Mouse (Mus musculus): Measurements from ENCODE around the gene Olfr860. TPM values are rescaled to one million over a fixed set of nuclear protein-coding genes. Genes with fewer than 3 reads are reported as not detected.

Gene Olfr860
- not detected for polyA plus RNA-seq (2014; fragmentation: Illumina TruSeq; extraction: RNeasy Lipid Tissue Mini Kit (QIAGEN cat#74804); ENCODE audit: low read depth, low replicate concordance)

GRCm38 (mm10) chr9:19849647-19850046 is at the start of gene Olfr860:
TSS of gene Olfr860 (minus strand) at chr9:19849747.

DNA sequence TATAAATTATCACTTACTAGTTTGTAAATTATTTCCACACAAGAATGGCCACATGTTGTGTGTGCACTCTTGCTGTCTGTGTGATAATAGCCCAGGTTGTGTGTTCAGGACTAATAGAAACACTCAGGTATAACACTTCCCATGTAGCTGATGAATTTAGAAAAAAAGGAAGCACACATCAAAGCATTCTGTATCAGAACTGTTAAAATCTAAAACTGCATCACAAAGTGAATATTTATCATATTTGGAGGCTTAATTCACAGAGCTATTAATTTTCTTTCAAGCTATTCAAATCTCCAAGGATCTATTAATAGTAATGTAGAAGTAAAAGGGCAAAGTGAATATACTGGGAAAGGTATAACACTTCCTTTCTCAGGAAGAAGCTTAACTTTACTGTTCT is 38.4 kb upstream of the Olfr860 start, which contains the start of gene Olfr862:
TSS of gene Olfr862 (minus strand) at position 101 of the 400 bp plus-strand sequence.

DNA sequence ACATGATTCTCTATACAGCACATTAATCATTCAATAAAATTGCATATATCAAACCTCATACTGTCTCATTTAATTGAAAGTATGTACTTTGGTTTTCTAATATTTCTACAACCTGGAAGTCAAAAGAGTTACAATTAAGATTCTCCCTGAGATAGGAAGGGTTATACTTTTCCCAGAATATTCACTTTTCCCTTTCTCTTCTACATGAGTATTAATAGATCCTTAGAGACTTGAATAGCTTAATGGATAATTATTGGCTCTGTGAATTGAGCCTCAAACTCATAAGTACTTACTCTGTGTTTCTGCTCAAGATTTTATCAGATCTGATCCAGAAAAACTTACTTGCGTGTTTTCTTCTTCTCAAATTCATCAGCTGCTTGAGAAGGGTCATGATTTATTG is 44.9 kb downstream of the Olfr860 start, which contains the start of gene Olfr859:
TSS of gene Olfr859 (plus strand) at position 301 of the 400 bp plus-strand sequence.

Other genes with a start within 250 kb of the Olfr860 start
- gene Zfp317, start 227.6 kb downstream of the Olfr860 start, polyA plus RNA-seq (2014; fragmentation: Illumina TruSeq; extraction: RNeasy Lipid Tissue Mini Kit (QIAGEN cat#74804); ENCODE audit: low read depth, low replicate concordance), result 14.1 TPM
- gene Olfr857, start 140.3 kb downstream of the Olfr860 start, polyA plus RNA-seq (2014; fragmentation: Illumina TruSeq; extraction: RNeasy Lipid Tissue Mini Kit (QIAGEN cat#74804); ENCODE audit: low read depth, low replicate concordance), result not detected
- not detected for gene Olfr58, start 69.5 kb downstream of the Olfr860 start, polyA plus RNA-seq (2014; fragmentation: Illumina TruSeq; extraction: RNeasy Lipid Tissue Mini Kit (QIAGEN cat#74804); ENCODE audit: low read depth, low replicate concordance)
- gene Olfr859, start 44.8 kb downstream of the Olfr860 start, polyA plus RNA-seq (2014; fragmentation: Illumina TruSeq; extraction: RNeasy Lipid Tissue Mini Kit (QIAGEN cat#74804); ENCODE audit: low read depth, low replicate concordance), result not detected
- gene Olfr862, start 38.3 kb upstream of the Olfr860 start, polyA plus RNA-seq (2014; fragmentation: Illumina TruSeq; extraction: RNeasy Lipid Tissue Mini Kit (QIAGEN cat#74804); ENCODE audit: low read depth, low replicate concordance), result not detected
- gene Olfr77, start 67.1 kb upstream of the Olfr860 start, polyA plus RNA-seq (2014; fragmentation: Illumina TruSeq; extraction: RNeasy Lipid Tissue Mini Kit (QIAGEN cat#74804); ENCODE audit: low read depth, low replicate concordance), result not detected
- not detected for gene Olfr866, start 178.3 kb upstream of the Olfr860 start, polyA plus RNA-seq (2014; fragmentation: Illumina TruSeq; extraction: RNeasy Lipid Tissue Mini Kit (QIAGEN cat#74804); ENCODE audit: low read depth, low replicate concordance)
- not detected for gene Olfr867, start 207.8 kb upstream of the Olfr860 start, polyA plus RNA-seq (2014; fragmentation: Illumina TruSeq; extraction: RNeasy Lipid Tissue Mini Kit (QIAGEN cat#74804); ENCODE audit: low read depth, low replicate concordance)
- gene Olfr868, start 248.9 kb upstream of the Olfr860 start, polyA plus RNA-seq (2014; fragmentation: Illumina TruSeq; extraction: RNeasy Lipid Tissue Mini Kit (QIAGEN cat#74804); ENCODE audit: low read depth, low replicate concordance), result not detected

All from heart, adult 10 weeks (tissue).